Mouse (Mus musculus) embryonic facial prominence, embryonic 15.5 days (tissue): Measurements from ENCODE around the gene Acta2. TPM values are rescaled to one million over a fixed set of nuclear protein-coding genes. Genes with fewer than 3 reads are reported as not detected.
"Not testable (repeated sequence)": the region's sequence is repeated elsewhere in the genome, so short reads cannot be mapped to it uniquely, and the experiment has no call there.

Experiments
- ATAC-seq: fragments of 200-750 bp; cut with Nextera tagmentation; 2 replicates; pipeline ENCODE4 v1.8.0; 2017; ENCODE audit warnings: low read depth, moderate TSS enrichment; ENCODE audit not compliant: insufficient number of reproducible peaks, low FRiP score, low TSS enrichment
- H3K27ac ChIP-seq: fragments of 300-500 bp; sonication (generic); replicated peaks from 2 replicates; pipeline ENCODE4 v1.5.1; 2015; ENCODE audit warnings: mild to moderate bottlenecking, inconsistent platforms
- H3K27me3 ChIP-seq: fragments of 300-500 bp; sonication (generic); 2 replicates; pipeline ENCODE4 v1.6.1; 2015; ENCODE audit warnings: inconsistent platforms
- H3K36me3 ChIP-seq: fragments of 300-500 bp; sonication (generic); 2 replicates; pipeline ENCODE4 v1.6.1; 2015; ENCODE audit warnings: mild to moderate bottlenecking, inconsistent platforms
- H3K4me1 ChIP-seq: fragments of 300-500 bp; sonication (generic); 2 replicates; pipeline ENCODE4 v1.6.1; 2015; ENCODE audit warnings: inconsistent platforms
- H3K4me2 ChIP-seq: fragments of 300-500 bp; sonication (generic); replicated peaks from 2 replicates; pipeline ENCODE4 v1.6.1; 2015; ENCODE audit warnings: mild to moderate bottlenecking, inconsistent platforms
- H3K4me3 ChIP-seq: fragments of 300-500 bp; sonication (generic); replicated peaks from 2 replicates; pipeline ENCODE4 v1.5.1; 2015; ENCODE audit warnings: mild to moderate bottlenecking, inconsistent platforms
- H3K9ac ChIP-seq: fragments of 300-500 bp; sonication (generic); 2 replicates; pipeline ENCODE4 v1.6.1; 2015; ENCODE audit warnings: inconsistent platforms
- H3K9me3 ChIP-seq: fragments of 300-500 bp; sonication (generic); replicated peaks from 2 replicates; pipeline ENCODE4 v1.6.1; 2016; ENCODE audit warnings: inconsistent platforms
- WGBS: fragments of 180-500 bp; shearing (Covaris S2); methylation state at CpG from one replicate; pipeline ENCODE4 v1.1.7; 2015; 5-methylcytosine and 5-hydroxymethylcytosine counted together
- polyA plus RNA-seq: library from polyadenylated mRNA; unstranded; fragments of >200 nt; fragmentation: Nextera tagmentation; extraction: Ambion mirVana; gene quantifications from 2 replicates; pipeline ENCODE4 v1.2.1, GENCODE M21; 2015

Gene Acta2
- polyA plus RNA-seq, 1 experiment from 2014 or later, result 323 TPM

GRCm38 (mm10) chr19:34206128-34206527, 49.3 kb downstream of the Acta2 start:
- not testable (repeated sequence) for H3K9ac ChIP-seq, H3K27ac ChIP-seq, ATAC-seq, H3K36me3 ChIP-seq, H3K4me1 ChIP-seq, H3K4me3 ChIP-seq, H3K9me3 ChIP-seq, H3K4me2 ChIP-seq, H3K27me3 ChIP-seq
- 77% methylated on average over 4 of the region's 4 CpGs for WGBS

- 62% methylated on average over 2 of the region's 2 CpGs for WGBS
- H3K27me3 ChIP-seq, result no peaks in the 10 kb centered on the region
- no peak for ATAC-seq
Measured at GRCm38 (mm10) chr19:34202668-34203067, 52.7 kb downstream of the Acta2 start.

GRCm38 (mm10) chr19:34199488-34199887, 55.9 kb downstream of the Acta2 start:
- no peak overlapping the region for H3K4me3 ChIP-seq
- H3K27me3 ChIP-seq, result no peaks in the 10 kb centered on the region
- no peaks in the 10 kb centered on the region for H3K9me3 ChIP-seq
- no peak overlapping the region for H3K9ac ChIP-seq
- no peak overlapping the region for H3K27ac ChIP-seq
- WGBS, result 29% methylated on average over 2 of the region's 2 CpGs
- H3K36me3 ChIP-seq, result no peaks in the 10 kb centered on the region
- no peak overlapping the region for H3K4me2 ChIP-seq
- peaks cover 3% of the 10 kb centered on the region; the same call in 1 of the 2 replicates for H3K4me1 ChIP-seq
- ATAC-seq, result no peak

More at GRCm38 (mm10) chr19:34202668-34203067, 52.7 kb downstream of the Acta2 start:
- Histone ChIP-seq H3K4me3 (no peak overlapping the region), H3K9ac (no peak overlapping the region), H3K27ac (no peak overlapping the region), H3K4me2 (no peak overlapping the region), H3K36me3 (no peaks in the 10 kb centered on the region), H3K4me1 (no peaks in the 10 kb centered on the region; the same call in 1 of the 2 replicates), H3K9me3 (no peaks in the 10 kb centered on the region)

- WGBS, result 73% methylated on average over 4 of the region's 4 CpGs
- no peaks in the 10 kb centered on the region for H3K9me3 ChIP-seq
- no peak overlapping the region for H3K4me3 ChIP-seq
- peaks cover 8% of the 10 kb centered on the region for H3K4me1 ChIP-seq
- ATAC-seq, result no peak
- no peaks in the 10 kb centered on the region for H3K36me3 ChIP-seq
- H3K27ac ChIP-seq, result no peak overlapping the region
- H3K27me3 ChIP-seq, result no peaks in the 10 kb centered on the region
- H3K9ac ChIP-seq, result no peak overlapping the region
- H3K4me2 ChIP-seq, result no peak overlapping the region
Measured at GRCm38 (mm10) chr19:34198901-34199300, 56.5 kb downstream of the Acta2 start.

- Histone ChIP-seq H3K9ac (no peak overlapping the region), H3K4me3 (no peak overlapping the region), H3K27me3 (no peaks in the 10 kb centered on the region), H3K4me1 (peaks cover 16% of the 10 kb centered on the region), H3K36me3 (no peaks in the 10 kb centered on the region), H3K4me2 (no peak overlapping the region), H3K9me3 (no peaks in the 10 kb centered on the region), H3K27ac (no peak overlapping the region)
- WGBS, result 97% methylated on average over 1 of the region's 1 CpGs
- ATAC-seq, result no peak
Measured at GRCm38 (mm10) chr19:34198066-34198465, 57.3 kb downstream of the Acta2 start.

GRCm38 (mm10) chr19:34195031-34195430, 60.4 kb downstream of the Acta2 start:
- 0 out of 2 replicates have a peak overlapping the region, but pooled peaks have one; percentile 28 for H3K27ac ChIP-seq
- H3K27me3 ChIP-seq, result no peaks in the 10 kb centered on the region
- WGBS, result 29% methylated on average over 2 of the region's 2 CpGs
- no peak overlapping the region for H3K4me3 ChIP-seq
- H3K4me1 ChIP-seq, result peaks cover 26% of the 10 kb centered on the region
- no peak for ATAC-seq
- H3K4me2 ChIP-seq, result no peak overlapping the region
- H3K9ac ChIP-seq, result no peak overlapping the region
- H3K9me3 ChIP-seq, result no peaks in the 10 kb centered on the region
- H3K36me3 ChIP-seq, result no peaks in the 10 kb centered on the region

GRCm38 (mm10) chr19:34194132-34194745, 61.2 kb downstream of the Acta2 start:
- no peak for ATAC-seq
- Histone ChIP-seq H3K27me3 (no peaks in the 10 kb centered on the region), H3K9ac (no peak overlapping the region), H3K4me2 (peak overlapping the region; percentile 95), H3K4me3 (peak overlapping the region; percentile 63), H3K27ac (no peak overlapping the region), H3K9me3 (no peaks in the 10 kb centered on the region), H3K36me3 (no peaks in the 10 kb centered on the region), H3K4me1 (peaks cover 26% of the 10 kb centered on the region)
- 70% methylated on average over 6 of the region's 6 CpGs for WGBS

- H3K9ac ChIP-seq, result no peak overlapping the region
- WGBS, result 23% methylated on average over 9 of the region's 9 CpGs
Measured at GRCm38 (mm10) chr19:34193683-34194082, 61.7 kb downstream of the Acta2 start.

GRCm38 (mm10) chr19:34193149-34193548, 62.2 kb downstream of the Acta2 start:
- H3K4me1 ChIP-seq, result peaks cover 26% of the 10 kb centered on the region
- H3K27me3 ChIP-seq, result no peaks in the 10 kb centered on the region
- H3K4me2 ChIP-seq, result peak overlapping the region; percentile 95
- H3K9ac ChIP-seq, result no peak overlapping the region
- H3K27ac ChIP-seq, result no peak overlapping the region
- no peaks in the 10 kb centered on the region for H3K36me3 ChIP-seq
- peak overlapping the region; percentile 63 for H3K4me3 ChIP-seq
- ATAC-seq, result no peak
- under 1% methylated on average over 9 of the region's 9 CpGs for WGBS
- no peaks in the 10 kb centered on the region for H3K9me3 ChIP-seq

More at GRCm38 (mm10) chr19:34193683-34194082, 61.7 kb downstream of the Acta2 start:
- Histone ChIP-seq H3K27me3 (no peaks in the 10 kb centered on the region), H3K4me2 (peak overlapping the region; percentile 95), H3K4me1 (peaks cover 26% of the 10 kb centered on the region), H3K4me3 (peak overlapping the region; percentile 63), H3K27ac (no peak overlapping the region), H3K36me3 (no peaks in the 10 kb centered on the region), H3K9me3 (no peaks in the 10 kb centered on the region)
- no peak for ATAC-seq

- no peaks in the 10 kb centered on the region for H3K9me3 ChIP-seq
- peak; percentile 79 for ATAC-seq
- H3K4me3 ChIP-seq, result peak within 1 kb of the TSS; percentile 63
- WGBS, result under 1% methylated on average over 62 of the region's 62 CpGs
- peaks cover 26% of the 10 kb centered on the region for H3K4me1 ChIP-seq
- H3K27me3 ChIP-seq, result no peaks in the 10 kb centered on the region
- peak within 1 kb of the TSS; percentile 95 for H3K4me2 ChIP-seq
- peak within 1 kb of the TSS; percentile 39 for H3K9ac ChIP-seq
- H3K27ac ChIP-seq, result peak within 1 kb of the TSS; percentile 77; the same call in 1 of the 2 replicates
- H3K36me3 ChIP-seq, result no peaks in the 10 kb centered on the region
Measured at GRCm38 (mm10) chr19:34192008-34192963, 63.1 kb downstream of the Acta2 start, which contains the start of gene Stambpl1. TSS of gene Stambpl1 (plus strand) at chr19:34192229.

GRCm38 (mm10) chr19:34191645-34192007, 63.8 kb downstream of the Acta2 start:
- Histone ChIP-seq H3K4me1 (peaks cover 26% of the 10 kb centered on the region), H3K27me3 (no peaks in the 10 kb centered on the region), H3K4me2 (peak overlapping the region; percentile 95), H3K9ac (no peak overlapping the region), H3K27ac (no peak overlapping the region), H3K4me3 (peak overlapping the region; percentile 63), H3K9me3 (no peaks in the 10 kb centered on the region), H3K36me3 (no peaks in the 10 kb centered on the region)
- WGBS, result 16% methylated on average over 10 of the region's 10 CpGs
- no peak; the same call in 1 of the 2 replicates for ATAC-seq
